Comparison of ENCODE assay signal across 27 mouse cellular contexts in genomic region chr6:129223611-129224010, GRCm38 (mm10). TPM values are rescaled to one million over a fixed set of nuclear protein-coding genes. Genes with fewer than 3 reads are reported as not detected.
DNase-seq lines count a peak whose midpoint lies in the region; ATAC-seq and TF ChIP-seq lines count a peak whose summit lies in the region.
"Had no signal": no experiment of that assay in that cellular context is flagged by ENCODE, and none has a peak within 500 bp of the region (broad histone marks: within the 10 kb centered on the region; RNA-seq: fewer than 3 reads in every experiment).

No protein-coding gene starts in this region.

- no peak for TF ChIP-seq CTCF in testis, adult 2 months (IDR thresholded peaks at IDR 0.05; ENCODE audit: control insufficient read depth, insufficient read depth, insufficient replicate concordance, low read depth, low read length)

- H3K36me3 ChIP-seq in testis, adult 2 months (ENCODE audit: control insufficient read depth, insufficient read depth, low read length) = no peaks in the 10 kb centered on the region
- H3K36me3 ChIP-seq in liver, embryonic 12.5 days = no peaks in the 10 kb centered on the region
- H3K36me3 ChIP-seq: embryonic facial prominence, embryonic 10.5 days; forebrain, embryonic 10.5 days; heart, embryonic 13.5 days; hindbrain, embryonic 13.5 days; limb, embryonic 13.5 days; midbrain, embryonic 12.5 days had no signal

- no peak for TF ChIP-seq POLR2A in testis, adult 2 months (IDR thresholded peaks at IDR 0.05; ENCODE audit: control insufficient read depth, low read depth, low read length)

- H3K27me3 ChIP-seq in testis, adult 2 months (ENCODE audit: control insufficient read depth, insufficient read depth, low read length) = no peaks in the 10 kb centered on the region
- H3K27me3 ChIP-seq in liver, embryonic 12.5 days (replicated peaks) = no peaks in the 10 kb centered on the region
- H3K27me3 ChIP-seq: heart, embryonic 13.5 days; hindbrain, embryonic 13.5 days; limb, embryonic 13.5 days; midbrain, embryonic 12.5 days had no signal

- H3K4me1 ChIP-seq in testis, adult 2 months (ENCODE audit: control insufficient read depth, insufficient read depth, low read length) = no peaks in the 10 kb centered on the region
- peaks cover 52% of the 10 kb centered on the region for H3K4me1 ChIP-seq in liver, embryonic 12.5 days
- H3K4me1 ChIP-seq: embryonic facial prominence, embryonic 10.5 days; forebrain, embryonic 10.5 days; hindbrain, embryonic 13.5 days; limb, embryonic 13.5 days; midbrain, embryonic 12.5 days had no signal

- no peak overlapping the region for H3K9ac ChIP-seq in liver, embryonic 12.5 days
- H3K9ac ChIP-seq: forebrain, postnatal 0 days; heart, embryonic 13.5 days; hindbrain, embryonic 13.5 days; limb, embryonic 13.5 days; midbrain, embryonic 12.5 days had no signal

- peak; percentile 85 for DNase-seq in heart, adult 11 months
- no peak for DNase-seq in heart, adult 18-20 months
- DNase-seq in testis, postnatal 14 days (ENCODE audit: low spot score) = no peak
- no peak for DNase-seq in adrenal gland, postnatal 10 days
- no peak for DNase-seq in right cerebral cortex, postnatal 25 days
- no peak for DNase-seq in MN1 (ENCODE audit: low spot score)
- DNase-seq: adrenal gland, postnatal 36 days; cerebellum, adult 11-12 months; cerebellum, postnatal 10 days; forebrain, postnatal 0 days; heart, postnatal 14 days; kidney, adult 18-20 months; kidney, postnatal 4 days; lung, postnatal 10 days had no signal

- H3K4me2 ChIP-seq in liver, embryonic 12.5 days = no peak overlapping the region
- H3K4me2 ChIP-seq: heart, embryonic 13.5 days; hindbrain, embryonic 13.5 days; limb, embryonic 13.5 days; midbrain, embryonic 12.5 days had no signal

- H3K4me3 ChIP-seq in testis, adult 2 months (ENCODE audit: control insufficient read depth, low read depth, low read length) = no peak overlapping the region
- no peak overlapping the region for H3K4me3 ChIP-seq in liver, embryonic 12.5 days
- H3K4me3 ChIP-seq: embryonic facial prominence, embryonic 10.5 days; forebrain, embryonic 10.5 days; heart, embryonic 13.5 days; hindbrain, embryonic 13.5 days; limb, embryonic 13.5 days; midbrain, embryonic 12.5 days had no signal

- WGBS in liver, embryonic 12.5 days (ENCODE audit: insufficient replicate concordance) = 17% methylated on average over 2 of the region's 2 CpGs

- no peaks in the 10 kb centered on the region for H3K9me3 ChIP-seq in liver, embryonic 12.5 days (replicated peaks)
- H3K9me3 ChIP-seq: embryonic facial prominence, embryonic 10.5 days; forebrain, embryonic 10.5 days; heart, embryonic 13.5 days; hindbrain, embryonic 13.5 days; limb, embryonic 13.5 days; midbrain, embryonic 12.5 days had no signal

- ATAC-seq in liver, embryonic 12.5 days = peak; percentile 67
- ATAC-seq: forebrain, postnatal 0 days; inflammation-experienced regulatory T-cells, adult 6 months had no signal

- peak overlapping the region; percentile 49; the same call in 1 of the 2 replicates for H3K27ac ChIP-seq in testis, adult 2 months (ENCODE audit: control insufficient read depth, insufficient read depth, low read depth, low read length)
- H3K27ac ChIP-seq in liver, embryonic 12.5 days = no peak overlapping the region
- H3K27ac ChIP-seq: embryonic facial prominence, embryonic 10.5 days; forebrain, embryonic 10.5 days; heart, embryonic 13.5 days; hindbrain, embryonic 13.5 days; limb, embryonic 13.5 days; midbrain, embryonic 12.5 days had no signal

RNA-seq across cellular contexts. Expression of gene Clec2d, which starts 43.2 kb away (rescaled TPM):
- 10 to 100 TPM; 32.0 to 46.1 TPM for total RNA-seq in heart, adult 18-20 months (2021)
- polyA plus RNA-seq in testis, adult 2 months (2012; rRNA removed) = 4.5 and 4.9 TPM in 2 replicates
- not detected in 2 replicates for polyA plus RNA-seq in liver, embryonic 12.5 days (2016; fragmentation: Nextera tagmentation; extraction: Ambion mirVana)
- 10 to 100 TPM; 78.5 to 78.6 TPM for total RNA-seq in adrenal gland, postnatal 10 days (2021)
- polyA plus RNA-seq: embryonic facial prominence, embryonic 10.5 days; forebrain, embryonic 10.5 days; forebrain, postnatal 0 days; hindbrain, embryonic 13.5 days; limb, embryonic 13.5 days had no signal

RNA-seq across cellular contexts. Expression of gene Cd69, which starts 51.6 kb away (rescaled TPM):
- 1 to 10 TPM in 1 of 2 experiments, under 1 TPM in 1; 0.17 to 1.6 TPM for total RNA-seq in heart, adult 18-20 months (2021)
- 0.07 TPM in 1 of 2 replicates, not detected in the other for polyA plus RNA-seq in testis, adult 2 months (2012; rRNA removed)
- polyA plus RNA-seq in liver, embryonic 12.5 days (2016; fragmentation: Nextera tagmentation; extraction: Ambion mirVana) = 1.3 TPM in 2 replicates
- 1 to 10 TPM; 1.1 to 1.4 TPM for total RNA-seq in adrenal gland, postnatal 10 days (2021)
- total RNA-seq: forebrain, postnatal 0 days; left cerebral cortex, adult 18-20 months; left cerebral cortex, postnatal 25 days had no signal
- polyA plus RNA-seq: cortical plate, adult 2 months; embryonic facial prominence, embryonic 10.5 days; heart, embryonic 13.5 days; hindbrain, embryonic 13.5 days; kidney, embryonic 16.5 days; midbrain, embryonic 12.5 days had no signal
